Comparison of ENCODE assay signal across 9 mouse cellular contexts in the genomic region with DNA sequence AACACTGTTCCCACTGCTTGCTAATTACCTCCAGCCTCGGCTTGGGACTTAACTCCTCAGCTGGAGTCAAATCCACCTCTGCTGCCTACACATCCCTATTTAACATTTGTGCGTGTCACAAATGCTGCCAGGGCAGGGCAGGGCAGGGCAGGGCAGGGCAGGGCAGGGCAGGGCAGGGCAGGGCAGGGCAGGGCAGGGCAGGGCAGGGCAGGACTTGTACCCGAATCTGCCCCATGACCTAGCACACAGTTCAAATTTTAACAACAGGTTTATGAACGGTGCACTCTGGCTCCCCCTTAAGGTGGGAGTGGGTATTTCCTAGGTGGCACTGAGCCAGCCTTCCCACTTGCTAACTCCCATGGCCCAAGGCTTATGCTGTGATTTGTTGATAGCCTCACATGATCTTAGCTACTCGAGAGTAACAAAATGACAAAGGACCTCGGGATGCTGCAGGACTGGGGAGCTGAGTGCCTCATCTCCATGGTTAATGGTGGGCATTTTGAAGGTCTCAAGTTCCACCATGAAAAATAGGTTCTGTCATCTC. TPM values are rescaled to one million over a fixed set of nuclear protein-coding genes. Genes with fewer than 3 reads are reported as not detected.
DNase-seq lines count a peak whose midpoint lies in the region; ATAC-seq and TF ChIP-seq lines count a peak whose summit lies in the region.
"Had no signal": no experiment of that assay in that cellular context is flagged by ENCODE, and none has a peak within 500 bp of the region (broad histone marks: within the 10 kb centered on the region; RNA-seq: fewer than 3 reads in every experiment).

No protein-coding gene starts in this region.

- H3K4me3 ChIP-seq in bone marrow macrophage, adult 2 months (ENCODE audit: insufficient read depth, low read length), result no peak overlapping the region
- H3K4me3 ChIP-seq in forebrain, embryonic 11.5 days (ENCODE audit: low read depth, low read length), result no peak overlapping the region
- no peak overlapping the region for H3K4me3 ChIP-seq in hindbrain, postnatal 0 days (ENCODE audit: low read length)
- H3K4me3 ChIP-seq in midbrain, embryonic 14.5 days (replicated peaks; ENCODE audit: low read depth, low read length), result no peak overlapping the region
- H3K4me3 ChIP-seq in stomach, embryonic 16.5 days (replicated peaks; ENCODE audit: low read length), result no peak overlapping the region
- H3K4me3 ChIP-seq: erythroblast, embryonic 14.5 days had no signal

- no peaks in the 10 kb centered on the region for H3K27me3 ChIP-seq in forebrain, embryonic 11.5 days (ENCODE audit: control insufficient read depth, insufficient read depth, low read length)
- no peaks in the 10 kb centered on the region for H3K27me3 ChIP-seq in hindbrain, postnatal 0 days (ENCODE audit: insufficient read depth, low read length)
- H3K27me3 ChIP-seq in midbrain, embryonic 14.5 days (ENCODE audit: control insufficient read depth, insufficient read depth, low read length), result peaks cover 10% of the 10 kb centered on the region; the same call in 1 of the 2 replicates
- 0 out of 2 replicates have a peak, but pooled peaks cover 4% of the 10 kb centered on the region for H3K27me3 ChIP-seq in stomach, embryonic 16.5 days (ENCODE audit: control insufficient read depth, insufficient read depth, low read length)

- no peak for TF ChIP-seq POLR2A in bone marrow macrophage, adult 2 months (IDR thresholded peaks at IDR 0.05; ENCODE audit: borderline replicate concordance, low read depth, low read length)

- no peak overlapping the region for H3K9ac ChIP-seq in forebrain, embryonic 11.5 days (ENCODE audit: low read length)
- no peak overlapping the region for H3K9ac ChIP-seq in hindbrain, postnatal 0 days (replicated peaks; ENCODE audit: low read length)
- H3K9ac ChIP-seq in midbrain, embryonic 14.5 days (replicated peaks; ENCODE audit: low read length), result no peak overlapping the region
- H3K9ac ChIP-seq in stomach, embryonic 16.5 days (ENCODE audit: low read length), result no peak overlapping the region

- WGBS in forebrain, embryonic 11.5 days, result 16% methylated on average over 6 of the region's 6 CpGs
- 15% methylated on average over 6 of the region's 6 CpGs for WGBS in hindbrain, postnatal 0 days
- WGBS in midbrain, embryonic 14.5 days, result 17% methylated on average over 6 of the region's 6 CpGs
- WGBS in stomach, embryonic 16.5 days, result 19% methylated on average over 6 of the region's 6 CpGs

- intact Hi-C loops in left cerebral cortex, postnatal 14 days (cut with DNase I), result no loop called here

- no peaks in the 10 kb centered on the region for H3K9me3 ChIP-seq in forebrain, embryonic 11.5 days (ENCODE audit: control insufficient read depth, low read length)
- no peaks in the 10 kb centered on the region for H3K9me3 ChIP-seq in hindbrain, postnatal 0 days (ENCODE audit: low read length)
- no peaks in the 10 kb centered on the region for H3K9me3 ChIP-seq in midbrain, embryonic 14.5 days (ENCODE audit: control insufficient read depth, low read length)
- H3K9me3 ChIP-seq in stomach, embryonic 16.5 days (replicated peaks; ENCODE audit: control insufficient read depth, low read length), result no peaks in the 10 kb centered on the region

- no peaks in the 10 kb centered on the region for H3K4me1 ChIP-seq in bone marrow macrophage, adult 2 months (ENCODE audit: control insufficient read depth, insufficient read depth, low read length)
- H3K4me1 ChIP-seq in forebrain, embryonic 11.5 days (replicated peaks; ENCODE audit: control insufficient read depth, insufficient read depth, low read length), result no peaks in the 10 kb centered on the region
- H3K4me1 ChIP-seq in hindbrain, postnatal 0 days (ENCODE audit: insufficient read depth, low read length), result no peaks in the 10 kb centered on the region
- H3K4me1 ChIP-seq in midbrain, embryonic 14.5 days (ENCODE audit: control insufficient read depth, insufficient read depth, low read length), result 0 out of 2 replicates have a peak, but pooled peaks cover 13% of the 10 kb centered on the region
- H3K4me1 ChIP-seq in stomach, embryonic 16.5 days (ENCODE audit: control insufficient read depth, insufficient read depth, low read length), result no peaks in the 10 kb centered on the region; the same call in none of the 2 replicates

- no peak overlapping the region for H3K4me2 ChIP-seq in forebrain, embryonic 11.5 days (ENCODE audit: low read depth, low read length, severe bottlenecking)
- H3K4me2 ChIP-seq in hindbrain, postnatal 0 days (ENCODE audit: low read depth, low read length), result no peak overlapping the region
- H3K4me2 ChIP-seq in midbrain, embryonic 14.5 days (ENCODE audit: low read length), result no peak overlapping the region
- no peak overlapping the region for H3K4me2 ChIP-seq in stomach, embryonic 16.5 days (ENCODE audit: low read depth, low read length)

- DNase-seq in right cerebral cortex, adult 2 months (ENCODE audit: low spot score in 2 of 2), result peak; percentile 76 to 78
- no peak for DNase-seq in right cerebral cortex, postnatal 36 days (ENCODE audit: low spot score in 2 of 2)
- peak; percentile 81 for DNase-seq in forebrain, embryonic 11.5 days (ENCODE audit: low spot score)
- peak; percentile 85 for DNase-seq in hindbrain, postnatal 0 days (ENCODE audit: low spot score)
- DNase-seq in left cerebral cortex, postnatal 14 days (ENCODE audit: low spot score in 2 of 2), result peak; percentile 80 to 89
- peak; percentile 81 for DNase-seq in midbrain, embryonic 14.5 days

- no peaks in the 10 kb centered on the region; the same call in 1 of the 2 replicates for H3K36me3 ChIP-seq in forebrain, embryonic 11.5 days (ENCODE audit: control insufficient read depth, insufficient read depth, low read length)
- no peaks in the 10 kb centered on the region for H3K36me3 ChIP-seq in hindbrain, postnatal 0 days (ENCODE audit: insufficient read depth, low read length)
- H3K36me3 ChIP-seq in midbrain, embryonic 14.5 days (ENCODE audit: control insufficient read depth, insufficient read depth, low read length), result peaks cover 40% of the 10 kb centered on the region
- no peaks in the 10 kb centered on the region for H3K36me3 ChIP-seq in stomach, embryonic 16.5 days (ENCODE audit: control insufficient read depth, insufficient read depth, low read length)

- ATAC-seq in forebrain, embryonic 11.5 days (replicated peaks; ENCODE audit: low FRiP score), result no peak
- ATAC-seq in hindbrain, postnatal 0 days, result peak; percentile 82
- peak; percentile 61; the same call in 1 of the 2 replicates for ATAC-seq in midbrain, embryonic 14.5 days (ENCODE audit: low FRiP score, low TSS enrichment)
- peak; percentile 46; the same call in 1 of the 2 replicates for ATAC-seq in stomach, embryonic 16.5 days (ENCODE audit: insufficient read depth, low FRiP score)

- TF ChIP-seq CTCF in bone marrow macrophage, adult 2 months (IDR thresholded peaks at IDR 0.05; ENCODE audit: low read depth, low read length), result peak; percentile 45; the same call in 1 of the 2 replicates
- peak; percentile 85 for TF ChIP-seq CTCF in hindbrain, postnatal 0 days (IDR thresholded peaks at IDR 0.05; ENCODE audit: low read depth)

- H3K27ac ChIP-seq in bone marrow macrophage, adult 2 months (ENCODE audit: insufficient read depth, low read depth, low read length), result no peak overlapping the region
- no peak overlapping the region for H3K27ac ChIP-seq in forebrain, embryonic 11.5 days (ENCODE audit: low read depth, low read length)
- H3K27ac ChIP-seq in hindbrain, postnatal 0 days, result no peak overlapping the region
- H3K27ac ChIP-seq in midbrain, embryonic 14.5 days (replicated peaks; ENCODE audit: low read depth, low read length), result 0 out of 2 replicates have a peak overlapping the region, but pooled peaks have one; percentile 20
- H3K27ac ChIP-seq in stomach, embryonic 16.5 days (ENCODE audit: low read length), result no peak overlapping the region

RNA-seq across cellular contexts. Expression of gene Lrfn3, which starts 9.2 kb away (rescaled TPM):
- polyA plus RNA-seq in bone marrow macrophage, adult 2 months (2012; ENCODE audit: insufficient read depth, insufficient read length, missing spikeins), result not detected in 2 replicates
- 7.2 TPM in 2 replicates for polyA plus RNA-seq in forebrain, embryonic 11.5 days (2014; fragmentation: Nextera tagmentation; extraction: Ambion mirVana)
- total RNA-seq in hindbrain, postnatal 0 days (2014; rRNA removed), result 45.9 and 47.4 TPM in 2 replicates
- 17.5 and 18.1 TPM in 2 replicates for polyA plus RNA-seq in hindbrain, postnatal 0 days (2015; fragmentation: Nextera tagmentation; extraction: Ambion mirVana)
- 10 to 100 TPM; 39.1 to 42.5 TPM for total RNA-seq in left cerebral cortex, postnatal 14 days (2021)
- 13.9 and 16.3 TPM in 2 replicates for polyA plus RNA-seq in midbrain, embryonic 14.5 days (2014; fragmentation: Nextera tagmentation; extraction: Ambion mirVana)
- polyA plus RNA-seq in stomach, embryonic 16.5 days (2015; fragmentation: Nextera tagmentation; extraction: Ambion mirVana), result 4.0 and 4.6 TPM in 2 replicates

RNA-seq across cellular contexts. Expression of gene Sdhaf1, which starts 29.7 kb away (rescaled TPM):
- 4.5 and 4.6 TPM in 2 replicates for polyA plus RNA-seq in bone marrow macrophage, adult 2 months (2012; ENCODE audit: insufficient read depth, insufficient read length, missing spikeins)
- polyA plus RNA-seq in forebrain, embryonic 11.5 days (2014; fragmentation: Nextera tagmentation; extraction: Ambion mirVana), result 21.8 and 23.5 TPM in 2 replicates
- total RNA-seq in hindbrain, postnatal 0 days (2014; rRNA removed), result 12.9 and 14.7 TPM in 2 replicates
- polyA plus RNA-seq in hindbrain, postnatal 0 days (2015; fragmentation: Nextera tagmentation; extraction: Ambion mirVana), result 17.8 and 19.3 TPM in 2 replicates
- 10 to 100 TPM in 1 of 2 experiments, 1 to 10 TPM in 1; 7.3 to 10.2 TPM for total RNA-seq in left cerebral cortex, postnatal 14 days (2021)
- 19.8 and 20.4 TPM in 2 replicates for polyA plus RNA-seq in midbrain, embryonic 14.5 days (2014; fragmentation: Nextera tagmentation; extraction: Ambion mirVana)
- polyA plus RNA-seq in stomach, embryonic 16.5 days (2015; fragmentation: Nextera tagmentation; extraction: Ambion mirVana), result 12.1 and 14.6 TPM in 2 replicates

RNA-seq across cellular contexts. Expression of gene E130208F15Rik, which starts 31.8 kb away (rescaled TPM):
- not detected in 2 replicates for polyA plus RNA-seq in bone marrow macrophage, adult 2 months (2012; ENCODE audit: insufficient read depth, insufficient read length, missing spikeins)
- polyA plus RNA-seq in forebrain, embryonic 11.5 days (2014; fragmentation: Nextera tagmentation; extraction: Ambion mirVana), result not detected in 2 replicates
- total RNA-seq in hindbrain, postnatal 0 days (2014; rRNA removed), result 1.8 TPM in 1 of 2 replicates, not detected in the other
- 0.79 TPM in 1 of 2 replicates, not detected in the other for polyA plus RNA-seq in hindbrain, postnatal 0 days (2015; fragmentation: Nextera tagmentation; extraction: Ambion mirVana)
- under 1 TPM; 0.40 to 0.44 TPM for total RNA-seq in left cerebral cortex, postnatal 14 days (2021)
- not detected in 2 replicates for polyA plus RNA-seq in midbrain, embryonic 14.5 days (2014; fragmentation: Nextera tagmentation; extraction: Ambion mirVana)
- polyA plus RNA-seq in stomach, embryonic 16.5 days (2015; fragmentation: Nextera tagmentation; extraction: Ambion mirVana), result 1.2 TPM in 1 of 2 replicates, not detected in the other
- polyA plus RNA-seq: erythroblast, embryonic 14.5 days had no signal

RNA-seq across cellular contexts. Expression of gene Syne4, which starts 38.7 kb away (rescaled TPM):
- polyA plus RNA-seq in bone marrow macrophage, adult 2 months (2012; ENCODE audit: insufficient read depth, insufficient read length, missing spikeins), result 1.2 TPM in 1 of 2 replicates, not detected in the other
- polyA plus RNA-seq in forebrain, embryonic 11.5 days (2014; fragmentation: Nextera tagmentation; extraction: Ambion mirVana), result 29.2 and 30.2 TPM in 2 replicates
- 13.2 and 16.5 TPM in 2 replicates for total RNA-seq in hindbrain, postnatal 0 days (2014; rRNA removed)
- 11.4 and 12.6 TPM in 2 replicates for polyA plus RNA-seq in hindbrain, postnatal 0 days (2015; fragmentation: Nextera tagmentation; extraction: Ambion mirVana)
- 1 to 10 TPM; 6.9 to 8.2 TPM for total RNA-seq in left cerebral cortex, postnatal 14 days (2021)
- polyA plus RNA-seq in midbrain, embryonic 14.5 days (2014; fragmentation: Nextera tagmentation; extraction: Ambion mirVana), result 9.3 and 10.2 TPM in 2 replicates
- polyA plus RNA-seq in stomach, embryonic 16.5 days (2015; fragmentation: Nextera tagmentation; extraction: Ambion mirVana), result 54.0 and 54.3 TPM in 2 replicates

RNA-seq across cellular contexts. Expression of gene Alkbh6, which starts 44.8 kb away (rescaled TPM):
- polyA plus RNA-seq in bone marrow macrophage, adult 2 months (2012; ENCODE audit: insufficient read depth, insufficient read length, missing spikeins), result 32.8 and 39.9 TPM in 2 replicates
- polyA plus RNA-seq in forebrain, embryonic 11.5 days (2014; fragmentation: Nextera tagmentation; extraction: Ambion mirVana), result 71.3 and 83.8 TPM in 2 replicates
- 75.4 and 116 TPM in 2 replicates for total RNA-seq in hindbrain, postnatal 0 days (2014; rRNA removed)
- polyA plus RNA-seq in hindbrain, postnatal 0 days (2015; fragmentation: Nextera tagmentation; extraction: Ambion mirVana), result 129 and 131 TPM in 2 replicates
- 10 to 100 TPM; 53.4 to 55.3 TPM for total RNA-seq in left cerebral cortex, postnatal 14 days (2021)
- polyA plus RNA-seq in midbrain, embryonic 14.5 days (2014; fragmentation: Nextera tagmentation; extraction: Ambion mirVana), result 107 and 145 TPM in 2 replicates
- 64.4 and 64.7 TPM in 2 replicates for polyA plus RNA-seq in stomach, embryonic 16.5 days (2015; fragmentation: Nextera tagmentation; extraction: Ambion mirVana)

Comparison
In these comparisons a context has a peak if more than half of its experiments do, and no peak if none do; other contexts are left out.
1. DNase-seq: peak in right cerebral cortex, adult 2 months (2 of 2), forebrain, embryonic 11.5 days (single experiment), hindbrain, postnatal 0 days (single experiment), left cerebral cortex, postnatal 14 days (2 of 2) and midbrain, embryonic 14.5 days (single experiment); none in right cerebral cortex, postnatal 36 days (0 of 2).